Mouse (Mus musculus): ENCODE results near the gene Nos3. TPM values are rescaled to one million over a fixed set of nuclear protein-coding genes. Genes with fewer than 3 reads are reported as not detected.
A peak's percentile ranks its signal among the peaks of the same experiment; 100 is the strongest.

The Nos3 gene
- total RNA-seq, 1 experiment from 2014 or later, result 16.8 TPM

- no peak for DNase-seq
Measured at GRCm38 (mm10) chr5:24400362-24400761, 35.8 kb downstream of the Nos3 start.

GRCm38 (mm10) chr5:24400911-24401605, 36.4 kb downstream of the Nos3 start:
- DNase-seq, result no peak

- DNase-seq, result no peak
Measured at GRCm38 (mm10) chr5:24401969-24402368, 37.4 kb downstream of the Nos3 start.

GRCm38 (mm10) chr5:24404594-24405360, 40.2 kb downstream of the Nos3 start:
- no peak for DNase-seq

- DNase-seq, result no peak
Measured at GRCm38 (mm10) chr5:24405389-24405876, 40.8 kb downstream of the Nos3 start.

GRCm38 (mm10) chr5:24408651-24409050, 44.0 kb downstream of the Nos3 start:
- DNase-seq, result peak; percentile 79

- DNase-seq, result no peak
Measured at GRCm38 (mm10) chr5:24409466-24409865, 44.9 kb downstream of the Nos3 start.

- no peak for DNase-seq
Measured at GRCm38 (mm10) chr5:24412063-24412462, 47.5 kb downstream of the Nos3 start.

GRCm38 (mm10) chr5:24413042-24413693, 48.6 kb downstream of the Nos3 start, which contains the start of gene Asic3:
TSS of gene Asic3 (plus strand) at chr5:24413392.
- no peak for DNase-seq

- DNase-seq, result peak; percentile 53
Measured at GRCm38 (mm10) chr5:24413938-24414337, 49.3 kb downstream of the Nos3 start.

GRCm38 (mm10) chr5:24416222-24416736, 51.7 kb downstream of the Nos3 start:
- peak; percentile 76 for DNase-seq

- no peak for DNase-seq
Measured at GRCm38 (mm10) chr5:24417587-24417986, 53.0 kb downstream of the Nos3 start.

- DNase-seq, result no peak
Measured at GRCm38 (mm10) chr5:24420381-24420780, 55.8 kb downstream of the Nos3 start.

GRCm38 (mm10) chr5:24423129-24424003, 58.8 kb downstream of the Nos3 start, which contains the start of the genes Cdk5 and Slc4a2:
TSS of gene Cdk5 (minus strand) at chr5:24423530.
TSS of gene Slc4a2 (plus strand) at chr5:24423837.
- peak; percentile 98 for DNase-seq

- DNase-seq, result no peak
Measured at GRCm38 (mm10) chr5:24424004-24424781, 59.6 kb downstream of the Nos3 start.

GRCm38 (mm10) chr5:24424861-24425411, 60.3 kb downstream of the Nos3 start:
- peak; percentile 93 for DNase-seq

GRCm38 (mm10) chr5:24425421-24426036, 60.9 kb downstream of the Nos3 start:
- DNase-seq, result no peak

GRCm38 (mm10) chr5:24426037-24426432, 61.4 kb downstream of the Nos3 start:
- DNase-seq, result no peak

GRCm38 (mm10) chr5:24426556-24427284, 62.1 kb downstream of the Nos3 start:
- no peak for DNase-seq
